Mouse (Mus musculus) mouse trophoblast stem cell (cell line): ENCODE data around the gene B3galt1.

ENCODE experiments used
- in situ Hi-C, 2 experiments: fragments of 300-500 bp; cut with MseI, MboI; formaldehyde crosslinking; loops; 2 replicates in 1 of 2; 3 replicates in 1 of 2; pipeline ENCODE4 v1.15.1; 2025

The B3galt1 gene

GRCm38 (mm10) chr2:68040752-68041151 lies 475.1 kb downstream of the B3galt1 start:
- in situ Hi-C loops = no loop called here

GRCm38 (mm10) chr2:68052481-68052880 lies 486.8 kb downstream of the B3galt1 start:
- in situ Hi-C loops = no loop called here

GRCm38 (mm10) chr2:68053243-68053642 lies 487.6 kb downstream of the B3galt1 start:
- in situ Hi-C loops = no loop called here

GRCm38 (mm10) chr2:68061341-68061740 lies 495.7 kb downstream of the B3galt1 start:
- in situ Hi-C loops = no loop called here

GRCm38 (mm10) chr2:68079426-68080360 lies 514.0 kb downstream of the B3galt1 start:
- in situ Hi-C loops = no loop called here

GRCm38 (mm10) chr2:68080872-68081280 lies 515.2 kb downstream of the B3galt1 start:
- in situ Hi-C loops = no loop called here

GRCm38 (mm10) chr2:68084483-68084882 lies 518.8 kb downstream of the B3galt1 start:
- in situ Hi-C loops = no loop called here

GRCm38 (mm10) chr2:68086101-68086500 lies 520.4 kb downstream of the B3galt1 start:
- in situ Hi-C loops = no loop called here

GRCm38 (mm10) chr2:68091559-68091958 lies 525.9 kb downstream of the B3galt1 start:
- in situ Hi-C loops = no loop called here

GRCm38 (mm10) chr2:68104641-68105040 lies 539.0 kb downstream of the B3galt1 start:
- in situ Hi-C loops = loop anchor here in 1 of 2 experiments (25.0 kb wide), 1 partner anchor 233 kb away; no protein-coding TSS in a partner anchor

- in situ Hi-C loops = loop anchor here in 1 of 2 experiments (25.0 kb wide), 1 partner anchor 219 kb away; no protein-coding TSS in a partner anchor
Measured at GRCm38 (mm10) chr2:68118076-68118475, 552.4 kb downstream of the B3galt1 start.

- in situ Hi-C loops = loop anchor here (10.0 to 25.0 kb wide), 2 partner anchors 213 to 220 kb away; no protein-coding TSS in a partner anchor
Measured at GRCm38 (mm10) chr2:68124751-68125150, 559.1 kb downstream of the B3galt1 start.

GRCm38 (mm10) chr2:68141094-68141493 lies 575.4 kb downstream of the B3galt1 start:
- in situ Hi-C loops = no loop called here

GRCm38 (mm10) chr2:68143292-68143691 lies 577.6 kb downstream of the B3galt1 start:
- in situ Hi-C loops = no loop called here

GRCm38 (mm10) chr2:68159751-68160150 lies 594.1 kb downstream of the B3galt1 start:
- in situ Hi-C loops = no loop called here

GRCm38 (mm10) chr2:68160566-68160965 lies 594.9 kb downstream of the B3galt1 start:
- in situ Hi-C loops = no loop called here

- in situ Hi-C loops = no loop called here
Measured at GRCm38 (mm10) chr2:68162012-68162411, 596.3 kb downstream of the B3galt1 start.

GRCm38 (mm10) chr2:68171306-68171705 lies 605.6 kb downstream of the B3galt1 start:
- in situ Hi-C loops = no loop called here
